Mouse (Mus musculus) stomach, postnatal 0 days (tissue): Measurements from ENCODE around the gene Zfand6.

Experiments used
- CTCF ChIP-seq: IDR thresholded peaks from 2 replicates; pipeline ENCODE4 v1.5.1; 2016; ENCODE audit warnings: antibody characterized with exemption, low read depth, mild to moderate bottlenecking, moderate library complexity
- EP300 ChIP-seq: optimal IDR thresholded peaks from 2 replicates; pipeline ENCODE3; 2016; ENCODE audit warnings: antibody characterized with exemption

DNA sequence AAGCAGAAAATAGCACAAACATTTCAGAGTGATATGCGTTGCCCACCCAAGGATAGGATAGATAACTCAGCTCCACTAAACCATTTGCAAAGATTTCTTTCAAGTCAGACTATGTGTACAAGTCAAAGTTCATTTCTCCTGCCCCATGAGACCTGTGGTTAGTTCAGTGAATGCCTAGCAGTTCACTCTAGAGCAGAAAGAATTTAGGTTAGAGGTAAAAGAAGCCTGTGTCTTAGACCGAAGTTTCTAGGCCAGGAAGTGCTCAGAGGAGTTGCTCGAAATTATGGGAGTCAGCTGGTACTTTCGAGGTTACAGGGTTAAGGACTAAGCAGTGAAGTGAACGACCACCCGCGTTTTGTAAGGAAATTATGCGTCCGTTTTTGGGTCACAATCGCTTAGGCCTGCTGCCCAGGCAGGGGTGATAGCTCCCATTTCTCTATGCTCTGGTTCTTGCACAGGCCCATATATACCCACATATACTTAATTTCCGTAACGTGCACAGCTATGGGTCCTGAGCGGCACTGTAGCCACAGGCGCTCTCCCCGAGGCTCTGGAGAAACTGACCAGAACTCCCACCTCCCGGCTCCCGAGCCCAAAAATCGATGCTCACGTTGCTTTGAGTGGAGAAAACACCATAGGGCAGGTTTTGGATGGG, 84.6 kb downstream of the Zfand6 start:
- TF ChIP-seq CTCF: no peak
- no peak for TF ChIP-seq EP300
